Mouse (Mus musculus): Measurements from ENCODE around the gene Sfxn2. TPM values are rescaled to one million over a fixed set of nuclear protein-coding genes. Genes with fewer than 3 reads are reported as not detected.

Sfxn2 gene
- total RNA-seq, 1 experiment from 2014 or later: 21.1 TPM

DNA sequence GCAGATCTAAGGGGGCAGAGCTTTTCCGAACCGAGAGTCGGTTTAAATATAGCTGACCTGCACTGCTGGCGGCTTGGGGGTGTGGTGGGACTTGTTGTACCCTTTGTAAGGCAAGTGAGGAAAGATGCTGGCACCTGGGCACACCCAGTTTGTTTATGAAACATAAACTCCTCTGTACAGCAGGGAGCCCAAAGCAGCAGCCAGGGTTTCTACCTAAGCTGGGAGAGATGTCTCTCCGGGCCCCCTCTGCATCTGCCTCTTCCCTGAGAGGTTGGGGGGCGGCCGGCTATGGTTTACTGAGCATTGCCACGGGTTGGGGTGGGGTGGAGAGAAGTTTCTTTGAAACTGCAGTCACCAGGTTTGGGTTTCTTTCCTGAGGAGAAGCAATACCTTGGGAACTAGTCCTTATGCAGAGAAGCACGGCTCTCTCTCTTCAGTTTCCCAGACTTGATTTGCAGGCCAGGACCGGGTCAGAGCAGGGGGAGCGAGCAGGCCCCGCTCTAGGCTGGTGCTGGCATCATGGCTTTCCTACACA, 49.6 kb downstream of the Sfxn2 start:
- no peak for ATAC-seq (ENCODE audit: extremely low read depth, insufficient number of reproducible peaks, low FRiP score, poor library complexity, severe bottlenecking)

DNA sequence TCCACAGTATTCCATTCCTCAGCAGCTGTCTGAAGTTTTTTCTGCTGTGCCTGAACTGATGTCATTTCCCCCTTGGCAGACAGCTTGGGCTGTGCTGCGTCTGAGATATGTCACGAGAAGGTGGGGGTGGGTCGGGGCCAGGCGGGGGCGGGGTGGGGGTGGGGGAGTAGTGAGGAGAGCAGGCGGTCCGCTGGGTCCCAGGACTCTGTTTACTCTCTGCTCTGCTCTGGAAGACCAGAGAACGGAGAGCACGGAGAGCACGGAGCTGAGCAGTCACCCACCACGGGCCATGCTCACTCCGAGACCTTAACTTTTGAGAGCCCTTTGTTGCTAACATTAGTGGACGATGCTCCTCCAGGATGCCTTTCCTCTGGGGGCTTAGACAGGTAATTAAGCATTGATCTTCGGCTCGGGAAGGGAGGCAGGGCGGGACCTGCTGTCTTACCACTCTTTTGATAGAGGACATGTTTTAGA, 50.1 kb downstream of the Sfxn2 start:
- no peak for ATAC-seq (ENCODE audit: extremely low read depth, insufficient number of reproducible peaks, low FRiP score, poor library complexity, severe bottlenecking)

DNA sequence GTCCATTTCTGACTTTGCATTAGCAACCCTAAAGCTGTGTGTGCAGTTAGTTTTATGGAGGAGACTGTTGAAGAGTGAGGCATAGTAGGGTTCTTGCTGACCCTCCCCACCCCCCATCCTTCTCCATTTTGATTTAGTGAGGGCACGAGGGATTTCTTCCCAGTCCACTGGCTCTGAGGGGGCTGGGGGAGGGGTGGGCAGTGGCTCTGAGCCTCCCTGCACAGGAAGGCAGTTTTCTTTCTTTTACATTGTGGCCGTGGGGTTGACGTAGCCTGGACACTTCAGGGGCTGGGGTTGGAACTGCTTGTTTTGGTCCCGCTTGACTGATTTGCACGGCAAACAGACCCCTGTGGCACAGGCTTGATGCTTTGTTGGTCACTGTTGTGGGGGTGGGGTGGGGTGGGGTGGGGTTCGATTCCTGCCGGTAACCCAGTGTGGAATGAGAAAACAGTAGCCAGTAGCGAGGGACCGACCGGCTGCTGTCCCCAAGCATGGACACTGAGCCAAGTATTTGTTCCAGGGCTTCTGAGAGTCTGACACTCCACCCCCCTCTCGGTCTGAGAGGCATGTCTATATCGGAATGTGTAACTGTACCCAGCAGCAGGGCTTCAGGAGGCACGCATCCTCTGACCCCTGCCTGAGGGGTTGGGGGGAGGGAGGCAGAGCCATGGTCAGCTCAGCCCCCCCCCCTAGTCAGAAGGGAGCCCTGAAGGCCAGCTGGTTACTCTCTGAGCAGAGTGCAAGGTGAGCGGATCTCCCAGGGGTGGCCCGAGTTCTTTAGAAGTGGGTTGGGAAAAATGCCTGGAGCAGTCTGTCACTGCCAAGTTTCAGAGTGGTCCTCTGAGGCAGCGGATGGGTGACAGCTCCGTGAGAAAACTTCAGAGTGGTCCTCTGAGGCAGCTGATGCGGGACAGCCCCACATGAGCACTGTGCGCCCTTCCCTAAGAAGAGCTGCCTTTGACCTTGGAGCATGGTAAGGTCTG, 50.9 kb downstream of the Sfxn2 start:
- ATAC-seq (ENCODE audit: extremely low read depth, insufficient number of reproducible peaks, low FRiP score, poor library complexity, severe bottlenecking): no peak

DNA sequence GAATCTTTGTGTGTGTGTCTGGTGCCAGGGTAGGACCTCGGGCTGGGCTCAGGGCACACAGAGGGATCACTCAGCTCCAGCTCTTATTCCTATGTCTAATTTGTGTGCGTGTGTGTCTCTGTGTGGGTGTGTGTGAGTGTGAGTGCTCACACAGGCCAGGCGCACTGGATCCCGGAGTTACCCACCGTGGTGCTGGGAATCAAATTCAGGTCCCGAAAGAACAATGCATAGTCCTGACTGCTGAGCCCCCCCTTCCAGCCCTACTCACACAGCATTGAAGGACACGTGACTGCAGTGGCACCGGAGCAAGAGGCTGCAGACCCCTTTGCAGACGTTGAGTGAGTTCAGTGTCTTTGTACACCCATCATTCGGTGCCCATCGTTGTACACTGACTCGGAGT, 51.9 kb downstream of the Sfxn2 start:
- no peak for ATAC-seq (ENCODE audit: extremely low read depth, insufficient number of reproducible peaks, low FRiP score, poor library complexity, severe bottlenecking)

DNA sequence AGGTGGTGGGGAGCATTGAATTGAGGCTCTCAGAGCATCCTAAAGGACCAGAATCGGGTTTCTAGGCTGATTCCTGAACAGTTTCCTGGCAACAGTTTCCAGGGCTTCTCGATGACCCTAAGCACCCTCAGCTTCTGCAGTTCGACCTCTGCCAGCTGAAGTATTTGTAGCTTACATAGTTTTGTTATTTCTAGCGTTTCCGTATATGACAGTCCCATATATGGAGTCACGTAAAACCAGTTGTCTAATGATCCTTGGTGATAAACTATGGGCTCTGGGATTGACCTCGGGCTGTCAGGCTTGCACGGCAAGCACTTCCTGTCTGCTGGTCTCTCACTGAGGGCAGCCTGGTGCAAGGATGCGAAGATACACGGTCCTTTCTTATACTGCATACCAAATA, 52.4 kb downstream of the Sfxn2 start:
- ATAC-seq (ENCODE audit: extremely low read depth, insufficient number of reproducible peaks, low FRiP score, poor library complexity, severe bottlenecking): no peak

DNA sequence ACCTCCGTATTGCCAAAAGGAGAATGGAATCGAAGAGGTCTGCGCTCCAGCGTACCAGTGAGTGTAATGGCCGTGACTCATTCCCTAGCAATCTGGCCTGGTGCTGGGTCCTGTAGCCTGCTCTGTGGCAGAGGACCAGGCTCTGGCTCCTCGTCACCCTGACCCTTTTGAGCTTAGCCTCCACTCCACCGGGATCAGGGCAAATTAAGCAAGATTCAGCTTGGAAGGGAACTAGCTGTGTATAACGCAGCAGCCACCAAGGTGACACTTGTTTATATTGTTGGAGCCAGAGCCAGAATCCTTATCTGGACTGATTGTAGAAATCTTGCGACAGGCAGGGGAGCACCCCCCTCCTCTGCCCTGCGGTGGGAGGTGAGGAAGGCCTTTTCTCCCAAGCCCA, 55.2 kb downstream of the Sfxn2 start:
- ATAC-seq (ENCODE audit: extremely low read depth, insufficient number of reproducible peaks, low FRiP score, poor library complexity, severe bottlenecking): no peak

DNA sequence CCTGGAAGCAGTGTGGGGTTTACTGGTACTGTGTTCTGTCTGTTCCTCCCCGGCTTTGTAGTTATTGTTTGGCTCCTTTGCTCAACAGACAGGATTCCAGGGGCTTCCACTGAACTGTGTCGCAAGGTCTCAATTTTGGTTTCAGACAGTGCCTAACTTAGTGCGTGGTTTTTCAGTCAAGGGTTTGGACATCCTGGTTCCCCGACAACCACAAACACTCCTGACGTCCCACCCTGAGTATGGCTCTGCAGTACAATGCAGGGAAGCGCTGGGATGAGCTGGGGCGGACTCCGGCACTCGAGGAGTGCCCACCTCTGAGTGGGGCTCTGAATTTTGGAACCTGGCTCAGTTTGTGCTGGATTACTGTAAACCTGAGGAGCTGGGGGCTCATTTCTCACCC, 56.6 kb downstream of the Sfxn2 start:
- no peak for ATAC-seq (ENCODE audit: extremely low read depth, insufficient number of reproducible peaks, low FRiP score, poor library complexity, severe bottlenecking)

DNA sequence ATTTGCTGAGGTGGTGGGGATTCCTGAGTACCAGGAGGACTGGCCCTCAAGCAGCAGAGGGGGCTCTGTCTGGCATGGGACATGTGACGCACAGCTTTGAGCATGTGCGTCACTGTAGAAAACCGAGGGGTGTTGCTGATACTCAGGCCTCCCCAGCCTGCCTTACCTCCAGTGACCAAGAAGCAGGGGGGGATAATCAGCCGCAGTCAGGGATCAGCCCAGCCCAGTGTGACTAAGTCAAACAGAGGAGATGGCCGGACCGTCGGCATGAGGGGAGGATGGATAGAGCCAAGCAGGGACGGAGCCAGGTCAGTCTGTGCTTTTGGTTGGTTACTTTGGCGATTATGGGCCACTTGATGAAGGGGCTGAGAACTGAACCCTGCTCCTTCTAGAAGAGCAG, 58.5 kb downstream of the Sfxn2 start:
- ATAC-seq (ENCODE audit: extremely low read depth, insufficient number of reproducible peaks, low FRiP score, poor library complexity, severe bottlenecking): no peak

DNA sequence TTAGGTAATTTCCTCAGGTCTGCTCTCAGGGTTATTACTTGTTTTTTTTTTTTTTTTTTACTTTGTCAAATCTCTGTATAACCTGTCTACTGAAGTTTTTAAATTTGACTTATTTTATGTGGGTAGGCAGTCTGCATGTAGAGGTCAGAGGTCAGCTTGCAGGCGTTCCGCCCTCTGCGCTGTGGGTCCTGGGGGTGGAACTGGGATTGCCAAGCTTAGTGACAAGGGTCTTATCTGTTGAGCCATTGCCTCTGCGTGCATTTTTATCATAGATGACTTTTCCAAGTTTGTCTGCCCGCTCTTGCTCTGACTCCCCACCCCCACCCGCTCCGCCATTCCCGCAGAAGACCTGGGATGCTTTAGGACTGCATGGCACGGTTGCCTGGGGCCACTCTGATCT, 62.6 kb downstream of the Sfxn2 start:
- no peak for ATAC-seq (ENCODE audit: extremely low read depth, insufficient number of reproducible peaks, low FRiP score, poor library complexity, severe bottlenecking)

DNA sequence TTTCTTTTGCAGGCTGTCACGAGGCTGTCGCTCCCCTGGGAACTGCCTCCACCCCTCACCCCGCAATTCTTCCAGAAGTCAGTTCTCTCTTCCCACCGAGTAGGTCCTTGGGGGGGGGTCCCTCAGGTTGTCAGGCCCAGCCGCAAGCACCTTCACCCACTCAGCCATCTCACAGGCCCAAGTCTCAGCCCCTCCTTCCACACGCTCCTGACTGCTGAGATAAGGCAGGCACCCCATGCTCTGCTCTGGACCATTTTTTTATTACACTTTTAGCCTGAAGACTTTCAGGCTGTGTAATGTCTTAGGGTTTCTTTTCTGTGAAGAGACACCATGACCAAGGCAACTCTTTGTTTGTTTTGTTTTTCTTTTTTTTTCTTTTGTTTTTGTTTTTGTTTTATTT, 64.4 kb downstream of the Sfxn2 start:
- no peak for ATAC-seq (ENCODE audit: extremely low read depth, insufficient number of reproducible peaks, low FRiP score, poor library complexity, severe bottlenecking)

DNA sequence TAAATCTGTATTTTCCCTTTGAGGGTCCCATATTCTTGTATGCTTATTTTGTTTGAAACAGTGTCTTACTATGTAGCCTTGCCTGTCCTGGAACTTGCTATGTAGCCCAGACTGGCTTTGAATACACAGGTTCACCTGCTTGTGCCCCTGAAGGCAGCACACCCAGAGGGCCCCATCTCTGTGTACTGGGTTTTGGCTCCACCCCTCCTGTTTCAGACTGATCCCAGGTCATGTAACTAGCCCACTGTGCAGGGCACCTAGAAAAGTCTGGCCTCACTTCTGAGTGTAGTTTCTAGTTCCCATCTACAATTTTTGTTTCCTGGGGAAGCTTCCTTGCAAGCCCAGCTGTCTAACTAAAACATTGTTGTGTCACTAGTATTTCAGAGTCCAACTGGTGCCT, 65.9 kb downstream of the Sfxn2 start:
- no peak for ATAC-seq (ENCODE audit: extremely low read depth, insufficient number of reproducible peaks, low FRiP score, poor library complexity, severe bottlenecking)

DNA sequence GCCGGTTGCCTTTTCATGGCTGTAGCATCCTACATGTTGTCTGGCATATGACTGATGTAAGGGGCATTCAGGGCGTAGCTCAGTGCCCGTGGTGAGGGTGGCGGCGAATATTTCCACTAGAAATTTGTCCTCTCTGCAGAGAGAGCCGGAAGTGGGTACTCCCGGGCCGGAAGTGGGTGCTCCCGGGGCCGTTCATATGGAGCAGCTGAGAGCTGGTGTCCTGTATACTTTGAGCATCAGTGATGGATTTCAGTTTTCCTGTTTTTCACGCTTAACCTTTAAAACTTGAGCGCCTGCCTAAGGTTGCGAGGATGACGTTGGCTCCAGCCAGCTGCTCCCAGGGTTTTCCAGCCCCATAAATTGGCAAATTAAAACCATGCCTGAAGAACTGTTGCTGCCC, 66.3 kb downstream of the Sfxn2 start:
- ATAC-seq (ENCODE audit: extremely low read depth, insufficient number of reproducible peaks, low FRiP score, poor library complexity, severe bottlenecking): no peak

DNA sequence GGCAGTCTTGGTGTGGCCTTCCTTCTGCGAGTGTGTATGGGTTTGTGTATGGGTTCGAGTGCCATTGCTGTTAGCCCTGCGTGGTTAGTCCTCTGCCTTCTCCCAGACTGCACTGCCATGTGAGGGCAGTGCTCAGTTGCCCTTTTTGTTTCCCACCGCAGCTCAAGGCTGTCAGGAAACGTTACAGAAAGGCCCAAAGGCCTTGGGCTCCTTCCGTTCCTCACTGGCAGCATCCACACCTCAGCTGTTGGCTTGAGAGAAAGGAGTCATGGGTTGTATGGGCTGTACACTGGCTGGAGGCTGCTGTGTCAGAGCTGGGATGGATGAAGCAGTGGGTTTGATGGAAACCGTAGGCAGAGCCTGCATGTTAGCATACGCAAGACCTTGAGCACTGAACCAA, 67.6 kb downstream of the Sfxn2 start:
- ATAC-seq (ENCODE audit: extremely low read depth, insufficient number of reproducible peaks, low FRiP score, poor library complexity, severe bottlenecking): no peak

DNA sequence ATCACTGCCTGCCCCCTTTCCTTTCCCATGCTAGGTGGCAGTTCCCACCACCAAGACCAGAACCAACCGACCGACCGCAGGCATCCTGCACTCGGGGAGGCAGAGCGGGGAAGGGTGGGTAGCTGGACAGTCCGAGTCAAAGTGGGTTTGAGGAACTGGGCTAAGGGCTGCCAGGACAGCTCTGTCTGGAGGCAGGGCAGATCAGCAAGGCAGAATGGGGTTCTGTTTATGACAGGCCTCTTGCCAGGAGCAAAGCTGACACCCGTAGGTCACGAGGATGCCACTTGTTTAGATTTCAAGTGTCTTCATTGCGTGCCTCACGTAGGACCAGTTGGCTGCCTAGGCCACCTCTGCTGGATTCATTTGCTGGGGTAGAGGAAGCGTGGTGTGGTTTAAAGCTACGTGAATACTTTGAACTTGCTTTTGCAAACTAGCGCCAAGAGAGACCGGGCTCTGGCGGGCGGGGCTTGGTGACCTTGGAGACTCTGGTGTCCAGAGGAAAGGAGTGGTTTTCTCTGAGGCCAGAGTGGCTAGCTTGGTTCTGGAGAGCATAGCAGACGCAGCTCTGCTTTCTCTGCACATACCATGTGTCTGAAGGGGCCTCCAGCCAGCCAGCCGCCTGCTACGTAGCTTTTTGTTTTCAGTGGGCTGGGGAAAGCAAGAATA, 68.4 kb downstream of the Sfxn2 start:
- ATAC-seq (ENCODE audit: extremely low read depth, insufficient number of reproducible peaks, low FRiP score, poor library complexity, severe bottlenecking): no peak

DNA sequence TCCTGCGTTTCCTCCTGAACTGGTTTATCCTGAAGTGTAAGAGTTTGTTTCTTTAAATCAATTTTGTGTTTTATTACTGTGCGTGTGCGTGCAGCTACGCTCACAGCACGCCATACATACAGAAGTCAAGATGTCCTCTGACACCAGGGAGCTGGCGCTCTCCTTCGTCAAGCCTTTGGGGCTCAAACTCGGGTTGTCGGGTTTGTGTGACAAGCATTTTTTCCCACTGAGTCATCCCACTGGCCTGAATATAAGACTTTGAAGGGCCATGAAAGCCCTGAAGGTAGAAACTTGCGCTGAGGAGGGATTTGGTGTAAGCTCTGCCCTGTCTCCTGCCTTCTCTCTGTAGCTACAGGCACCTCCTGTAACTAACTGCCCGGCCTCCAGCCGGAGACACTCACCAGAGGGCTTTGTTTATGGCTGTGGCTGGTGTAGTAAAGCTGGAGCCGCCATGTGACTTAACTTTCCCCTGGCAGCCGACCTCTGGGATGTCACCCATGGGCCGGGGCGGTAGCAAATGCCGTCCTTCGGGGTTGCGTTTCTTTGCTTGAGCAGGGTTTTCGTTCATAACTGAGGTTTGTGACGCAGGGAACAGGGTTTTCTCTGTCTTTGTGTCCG, 69.1 kb downstream of the Sfxn2 start:
- ATAC-seq (ENCODE audit: extremely low read depth, insufficient number of reproducible peaks, low FRiP score, poor library complexity, severe bottlenecking): no peak

DNA sequence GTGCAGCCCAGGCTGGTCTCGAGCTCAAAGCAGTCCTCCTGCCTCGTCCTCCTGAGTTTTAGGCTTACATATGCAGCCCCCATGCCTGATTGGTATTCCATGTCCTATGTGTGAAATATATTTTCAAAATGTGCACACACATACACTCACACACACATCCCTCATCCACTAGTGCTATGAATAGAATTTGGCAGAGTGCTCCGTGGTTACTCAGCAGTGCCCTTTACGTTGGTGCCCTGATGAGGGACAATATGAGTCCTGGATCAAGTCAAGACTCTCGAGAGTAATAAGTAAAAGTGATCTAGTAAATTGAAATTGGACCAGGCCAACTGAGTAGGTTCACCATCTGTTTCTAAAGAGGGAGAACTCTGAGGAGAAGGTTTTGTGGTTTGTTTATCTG, 70.1 kb downstream of the Sfxn2 start:
- no peak for ATAC-seq (ENCODE audit: extremely low read depth, insufficient number of reproducible peaks, low FRiP score, poor library complexity, severe bottlenecking)

DNA sequence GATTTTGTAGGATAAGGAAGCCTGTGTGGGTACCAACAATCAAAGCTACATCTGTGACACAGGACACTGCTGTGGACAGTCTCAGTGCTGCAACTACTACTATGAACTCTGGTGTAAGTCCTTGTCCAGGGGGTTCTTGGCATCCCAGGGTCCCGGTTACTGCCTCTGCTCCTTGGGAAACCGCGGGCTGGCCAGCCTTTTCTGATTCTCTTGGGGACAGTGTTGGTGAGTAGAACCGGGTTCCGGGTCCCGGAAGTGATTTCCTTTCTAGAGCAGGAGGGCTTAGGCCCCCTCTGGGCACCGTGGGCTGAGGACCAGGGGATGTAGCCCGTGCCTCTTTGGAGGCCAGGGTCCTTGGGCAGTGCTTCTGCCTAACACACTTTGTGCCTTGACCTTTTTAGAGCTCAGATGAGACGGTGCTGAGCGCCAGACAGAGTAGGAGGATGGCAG, 71.2 kb downstream of the Sfxn2 start:
- no peak for ATAC-seq (ENCODE audit: extremely low read depth, insufficient number of reproducible peaks, low FRiP score, poor library complexity, severe bottlenecking)

DNA sequence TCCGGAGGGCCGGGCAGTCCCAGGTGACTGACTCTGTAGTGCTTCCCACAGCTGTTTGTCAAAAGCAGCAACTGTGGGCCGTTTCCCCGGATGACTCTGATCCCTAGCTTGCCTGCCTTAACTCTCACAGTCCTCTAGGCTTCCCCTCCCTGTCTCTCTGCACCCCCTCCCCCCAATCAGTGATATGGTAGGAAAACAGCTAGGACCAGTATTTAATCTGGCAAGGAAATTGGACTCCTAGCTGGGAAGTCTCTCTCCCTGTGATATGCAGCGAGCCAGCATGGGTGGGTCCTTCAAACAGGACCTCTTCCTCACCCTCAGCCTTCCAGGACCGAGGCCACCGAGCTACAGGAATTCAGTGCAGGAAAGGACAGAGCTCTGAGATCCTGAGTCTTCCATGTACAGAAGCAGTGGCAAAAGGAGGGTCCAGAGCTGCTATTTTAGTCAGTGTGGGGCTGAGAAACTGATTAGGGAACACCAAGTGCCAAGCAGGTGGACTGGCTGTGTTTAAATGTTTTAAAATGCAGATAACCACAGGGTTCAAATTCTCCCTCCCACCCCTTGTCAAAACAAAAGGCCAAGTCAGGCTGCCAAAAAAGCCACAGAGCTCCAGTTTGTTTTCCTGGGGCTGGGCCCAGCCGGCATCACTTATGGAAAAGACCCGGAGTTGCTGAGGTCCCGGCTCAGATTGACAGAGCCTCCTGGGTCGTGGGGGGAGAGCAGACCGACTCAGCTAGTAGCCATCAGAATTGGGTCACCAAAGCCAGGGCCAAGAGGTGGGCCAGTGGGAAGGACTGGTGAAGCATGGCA, 71.8 kb downstream of the Sfxn2 start:
- no peak for ATAC-seq (ENCODE audit: extremely low read depth, insufficient number of reproducible peaks, low FRiP score, poor library complexity, severe bottlenecking)

DNA sequence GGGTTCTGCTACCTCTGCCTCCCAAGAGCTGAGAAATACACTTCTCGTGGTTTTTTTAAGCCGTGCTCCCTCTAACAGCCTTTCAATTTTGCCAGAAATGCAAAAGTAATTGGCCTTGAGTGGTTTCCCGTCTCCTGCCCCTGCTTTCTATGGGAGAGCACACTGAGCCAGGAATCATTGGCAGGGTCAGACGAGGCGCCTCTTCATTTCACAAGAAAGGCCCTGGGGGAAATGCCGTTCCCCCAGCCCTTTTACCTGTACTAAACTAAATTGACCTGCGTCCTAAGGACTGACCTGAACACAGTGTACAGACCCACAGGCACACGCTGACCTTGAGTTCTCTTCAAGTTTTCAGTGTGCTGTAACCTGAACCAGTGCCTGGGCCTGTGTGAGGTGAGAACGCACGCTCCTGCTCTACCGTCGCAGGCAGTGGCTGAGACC, 72.9 kb downstream of the Sfxn2 start:
- no peak for ATAC-seq (ENCODE audit: extremely low read depth, insufficient number of reproducible peaks, low FRiP score, poor library complexity, severe bottlenecking)
